Mouse (Mus musculus): ENCODE data around the gene Brox.

GRCm38 (mm10) chr1:183243293-183243692 is 53.8 kb downstream of the Brox start:
- TF ChIP-seq HCFC1 (IDR thresholded peaks at IDR 0.05; ENCODE audit: borderline replicate concordance, insufficient read depth, low read length): no peak
- no peak for TF ChIP-seq ZNF384 (IDR thresholded peaks at IDR 0.05; ENCODE audit: low read depth, low read length)

Measured in ES-E14 (cell line).